Mouse (Mus musculus): ENCODE results near the gene Slamf8.

Gene Slamf8

GRCm38 (mm10) chr1:172590385-172590784, at the start of gene Slamf8:
Slamf8 (minus strand) TSS chr1:172590568.
- DNase-seq (ENCODE audit: low spot score) = no peak

GRCm38 (mm10) chr1:172638781-172639180, 48.4 kb upstream of the Slamf8 start:
- DNase-seq (ENCODE audit: low spot score) = no peak

- no peak for DNase-seq (ENCODE audit: low spot score)
Measured at GRCm38 (mm10) chr1:172637801-172638200, 47.4 kb upstream of the Slamf8 start.

- no peak for DNase-seq (ENCODE audit: low spot score)
Measured at GRCm38 (mm10) chr1:172636266-172636665, 45.9 kb upstream of the Slamf8 start.

GRCm38 (mm10) chr1:172635258-172635657, 44.9 kb upstream of the Slamf8 start:
- DNase-seq (ENCODE audit: low spot score) = no peak

- no peak for DNase-seq (ENCODE audit: low spot score)
Measured at GRCm38 (mm10) chr1:172634136-172634535, 43.8 kb upstream of the Slamf8 start.

- DNase-seq (ENCODE audit: low spot score) = peak; percentile 91
Measured at GRCm38 (mm10) chr1:172632451-172633326, 42.3 kb upstream of the Slamf8 start, which contains the start of gene Dusp23. Dusp23 (minus strand) TSS chr1:172632962.

- DNase-seq (ENCODE audit: low spot score) = no peak
Measured at GRCm38 (mm10) chr1:172631721-172632120, 41.4 kb upstream of the Slamf8 start.

- no peak for DNase-seq (ENCODE audit: low spot score)
Measured at GRCm38 (mm10) chr1:172629831-172630230, 39.5 kb upstream of the Slamf8 start.

- DNase-seq (ENCODE audit: low spot score) = no peak
Measured at GRCm38 (mm10) chr1:172626306-172626705, 35.9 kb upstream of the Slamf8 start.

GRCm38 (mm10) chr1:172624081-172624480, 33.7 kb upstream of the Slamf8 start:
- DNase-seq (ENCODE audit: low spot score) = no peak

GRCm38 (mm10) chr1:172623599-172623998, 33.2 kb upstream of the Slamf8 start:
- no peak for DNase-seq (ENCODE audit: low spot score)

- DNase-seq (ENCODE audit: low spot score) = peak; percentile 43
Measured at GRCm38 (mm10) chr1:172619235-172619634, 28.9 kb upstream of the Slamf8 start.

GRCm38 (mm10) chr1:172618141-172618540, 27.8 kb upstream of the Slamf8 start:
- DNase-seq (ENCODE audit: low spot score) = no peak

GRCm38 (mm10) chr1:172617365-172618076, 27.2 kb upstream of the Slamf8 start:
- no peak for DNase-seq (ENCODE audit: low spot score)

- no peak for DNase-seq (ENCODE audit: low spot score)
Measured at GRCm38 (mm10) chr1:172616537-172617300, 26.4 kb upstream of the Slamf8 start.

- no peak for DNase-seq (ENCODE audit: low spot score)
Measured at GRCm38 (mm10) chr1:172615412-172615811, 25.0 kb upstream of the Slamf8 start.

GRCm38 (mm10) chr1:172614654-172615053, 24.3 kb upstream of the Slamf8 start:
- DNase-seq (ENCODE audit: low spot score) = no peak

- no peak for DNase-seq (ENCODE audit: low spot score)
Measured at GRCm38 (mm10) chr1:172612745-172613144, 22.4 kb upstream of the Slamf8 start.

- DNase-seq (ENCODE audit: low spot score) = no peak
Measured at GRCm38 (mm10) chr1:172611304-172611703, 20.9 kb upstream of the Slamf8 start.

- no peak for DNase-seq (ENCODE audit: low spot score)
Measured at GRCm38 (mm10) chr1:172602326-172602725, 12.0 kb upstream of the Slamf8 start, which contains the start of gene Fcrl6. Fcrl6 (minus strand) TSS chr1:172602551.

GRCm38 (mm10) chr1:172594495-172594894, 4.1 kb upstream of the Slamf8 start:
- DNase-seq (ENCODE audit: low spot score) = no peak

Data from testis, postnatal 14 days (tissue).